Mouse (Mus musculus) embryonic facial prominence, embryonic 11.5 days (tissue): ENCODE results near the gene Hrnr. TPM values are rescaled to one million over a fixed set of nuclear protein-coding genes. Genes with fewer than 3 reads are reported as not detected.

Experiments used
- ATAC-seq: fragments of 200-750 bp; cut with Nextera tagmentation; replicated peaks from 2 replicates; pipeline ENCODE4 v1.8.0; 2017; ENCODE audit warnings: low read depth; ENCODE audit not compliant: insufficient number of reproducible peaks, low FRiP score, low TSS enrichment
- DNase-seq: peaks from one replicate; pipeline ENCODE4 v3.0.0-alpha.2; 2015; ENCODE audit warnings: low spot score
- H3K27ac ChIP-seq: fragments of 300-500 bp; sonication (generic); replicated peaks from 2 replicates; pipeline ENCODE4 v1.5.1; 2014; ENCODE audit warnings: mild to moderate bottlenecking, low read depth, low read length, control low read depth
- H3K27me3 ChIP-seq: fragments of 300-500 bp; sonication (generic); 2 replicates; pipeline ENCODE4 v1.6.1; 2014; ENCODE audit warnings: mild to moderate bottlenecking, low read length, moderate library complexity, mixed read lengths; ENCODE audit not compliant: control insufficient read depth, insufficient read depth
- H3K36me3 ChIP-seq: fragments of 300-500 bp; sonication (generic); replicated peaks from 2 replicates; pipeline ENCODE4 v1.6.1; 2014; ENCODE audit warnings: low read depth, mild to moderate bottlenecking, low read length, moderate library complexity, mixed read lengths; ENCODE audit not compliant: control insufficient read depth, insufficient read depth
- H3K4me1 ChIP-seq: fragments of 300-500 bp; sonication (generic); 2 replicates; pipeline ENCODE4 v1.6.1; 2014; ENCODE audit warnings: low read length, mixed read lengths; ENCODE audit not compliant: control insufficient read depth, insufficient read depth
- H3K4me2 ChIP-seq: fragments of 300-500 bp; sonication (generic); 2 replicates; pipeline ENCODE4 v1.6.1; 2014; ENCODE audit warnings: low read depth, mild to moderate bottlenecking, control low read depth, low read length, moderate library complexity
- H3K4me3 ChIP-seq: fragments of 300-500 bp; sonication (generic); 2 replicates; pipeline ENCODE4 v1.5.1; 2014; ENCODE audit warnings: low read depth, low read length, control low read depth
- H3K9ac ChIP-seq: fragments of 300-500 bp; sonication (generic); replicated peaks from 2 replicates; pipeline ENCODE4 v1.6.1; 2014; ENCODE audit warnings: mild to moderate bottlenecking, control low read depth, low read length
- H3K9me3 ChIP-seq: fragments of 300-500 bp; sonication (generic); replicated peaks from 2 replicates; pipeline ENCODE4 v1.6.1; 2016; ENCODE audit warnings: mild to moderate bottlenecking, low read length, inconsistent platforms, mixed read lengths; ENCODE audit not compliant: control insufficient read depth
- WGBS: fragments of 180-500 bp; shearing (Covaris S2); extraction: QIAGEN DNeasy Blood & Tissue Kit; methylation state at CpG from one replicate; pipeline ENCODE4 v1.1.7; 2014; 5-methylcytosine and 5-hydroxymethylcytosine counted together
- polyA plus RNA-seq: library from polyadenylated mRNA; unstranded; fragments of >200 nt; fragmentation: Nextera tagmentation; extraction: Ambion mirVana; gene quantifications from 2 replicates; pipeline ENCODE4 v1.2.1, GENCODE M21; 2014

The Hrnr gene
- polyA plus RNA-seq: not detected in 2 replicates

DNA sequence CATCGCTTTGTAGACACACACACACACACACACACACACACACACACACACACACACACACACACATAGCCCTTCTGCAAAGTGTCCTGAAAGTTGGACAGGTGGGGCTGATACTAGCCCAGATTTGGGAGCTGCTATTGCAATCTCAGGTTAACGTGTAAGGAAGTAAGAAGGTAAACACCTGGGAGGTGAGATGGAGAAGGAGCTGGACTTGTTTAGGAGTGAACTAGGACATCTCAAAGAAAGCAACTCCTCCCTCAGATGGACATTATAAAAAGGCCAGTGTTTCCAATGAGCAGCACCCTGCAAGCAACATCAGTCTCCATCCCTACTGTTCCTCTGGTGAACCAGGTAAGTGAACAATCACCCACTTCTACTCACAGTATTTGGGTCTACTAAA is at the start of gene Hrnr:
Hrnr (plus strand) TSS at position 301 of the 400 bp plus-strand sequence.
- Histone ChIP-seq H3K4me3 (no peak within 1 kb of the TSS), H3K36me3 (no peaks in the 10 kb centered on the region), H3K27me3 (no peaks in the 10 kb centered on the region), H3K9ac (no peak within 1 kb of the TSS), H3K9me3 (no peaks in the 10 kb centered on the region), H3K4me2 (no peak within 1 kb of the TSS), H3K27ac (no peak within 1 kb of the TSS), H3K4me1 (no peaks in the 10 kb centered on the region)
- ATAC-seq (no peak), DNase-seq (no peak)
- WGBS: 95% methylated on average over 2 of the region's 2 CpGs

DNA sequence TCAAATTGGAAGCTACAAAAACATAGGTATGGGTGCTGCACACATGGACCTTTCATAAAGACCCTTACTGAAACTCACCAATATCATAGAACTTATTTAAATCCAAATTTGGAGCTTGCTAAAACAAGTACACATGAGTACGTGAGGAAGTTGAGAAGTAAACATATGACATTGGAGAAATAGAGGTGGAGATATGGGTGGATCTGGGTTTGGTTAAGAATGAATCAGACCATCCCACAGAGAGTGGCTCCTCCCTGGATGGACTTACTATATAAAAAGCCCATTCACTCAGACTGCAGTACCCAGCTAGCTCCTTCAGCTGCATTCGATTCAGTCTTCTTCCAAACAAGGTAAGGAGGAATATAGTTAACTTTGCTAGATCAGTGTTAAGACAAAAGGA is 46.3 kb upstream of the Hrnr start, which contains the start of gene Flg:
Flg (plus strand) TSS at position 301 of the 400 bp plus-strand sequence.
- Histone ChIP-seq H3K9me3 (no peaks in the 10 kb centered on the region), H3K4me1 (no peaks in the 10 kb centered on the region), H3K27ac (no peak within 1 kb of the TSS), H3K9ac (no peak within 1 kb of the TSS), H3K4me2 (no peak within 1 kb of the TSS), H3K4me3 (no peak within 1 kb of the TSS), H3K36me3 (no peaks in the 10 kb centered on the region), H3K27me3 (no peaks in the 10 kb centered on the region)
- no peak for DNase-seq
- no peak for ATAC-seq
- WGBS: 88% methylated on average over 2 of the region's 2 CpGs

DNA sequence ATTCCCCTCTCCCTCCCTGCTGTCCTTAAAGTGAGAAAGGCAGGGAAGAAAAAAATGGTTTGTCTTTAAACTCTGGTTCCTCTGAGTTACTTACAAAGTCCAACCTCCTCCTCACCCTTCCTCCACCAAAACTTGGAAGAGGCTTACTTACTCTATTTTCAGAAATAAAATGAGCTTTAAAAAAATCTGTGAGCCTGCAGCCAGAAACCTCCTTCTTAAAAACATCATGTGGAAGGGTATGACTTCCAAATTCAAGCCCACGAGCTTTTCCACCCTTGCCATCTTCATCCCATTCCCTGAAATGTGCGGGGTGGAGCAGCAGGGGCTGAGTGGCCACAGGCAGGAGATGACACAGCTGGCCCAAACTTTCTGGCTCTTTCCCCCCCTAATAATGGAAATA is 22.0 kb upstream of the Hrnr start:
- no peak for ATAC-seq
- H3K9me3 ChIP-seq: no peaks in the 10 kb centered on the region
- no peak overlapping the region for H3K4me2 ChIP-seq
- no peak overlapping the region for H3K27ac ChIP-seq
- no peaks in the 10 kb centered on the region for H3K36me3 ChIP-seq
- no peaks in the 10 kb centered on the region for H3K27me3 ChIP-seq
- H3K4me1 ChIP-seq: no peaks in the 10 kb centered on the region
- H3K4me3 ChIP-seq: no peak overlapping the region
- no peak for DNase-seq
- 76% methylated on average over 2 of the region's 2 CpGs for WGBS
- no peak overlapping the region for H3K9ac ChIP-seq

DNA sequence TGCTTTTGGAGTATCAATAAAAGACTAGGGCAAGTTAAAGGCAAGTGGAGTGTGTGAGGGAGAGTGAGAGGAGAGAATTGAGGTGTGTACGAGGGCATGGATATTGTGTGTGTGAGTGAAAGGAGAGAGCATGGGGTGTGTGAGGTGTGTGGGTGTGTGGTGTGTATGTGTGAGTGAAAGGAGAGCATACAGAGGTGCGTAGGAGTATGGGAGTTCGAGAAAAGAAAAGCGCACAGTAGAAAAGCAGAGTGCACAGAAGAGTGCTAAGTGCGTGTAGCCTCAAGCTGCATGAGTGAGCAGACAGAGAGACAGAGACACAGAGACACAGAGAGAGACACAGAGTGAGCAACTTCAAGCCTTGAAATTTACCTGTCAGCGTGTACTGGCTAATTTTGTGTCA is 19.7 kb upstream of the Hrnr start:
- Histone ChIP-seq H3K4me3 (no peak overlapping the region), H3K9me3 (no peaks in the 10 kb centered on the region), H3K27me3 (no peaks in the 10 kb centered on the region), H3K4me1 (no peaks in the 10 kb centered on the region), H3K9ac (no peak overlapping the region), H3K36me3 (no peaks in the 10 kb centered on the region), H3K27ac (no peak overlapping the region), H3K4me2 (no peak overlapping the region)
- DNase-seq (no peak), ATAC-seq (no peak)
- WGBS: 89% methylated on average over 6 of the region's 6 CpGs

DNA sequence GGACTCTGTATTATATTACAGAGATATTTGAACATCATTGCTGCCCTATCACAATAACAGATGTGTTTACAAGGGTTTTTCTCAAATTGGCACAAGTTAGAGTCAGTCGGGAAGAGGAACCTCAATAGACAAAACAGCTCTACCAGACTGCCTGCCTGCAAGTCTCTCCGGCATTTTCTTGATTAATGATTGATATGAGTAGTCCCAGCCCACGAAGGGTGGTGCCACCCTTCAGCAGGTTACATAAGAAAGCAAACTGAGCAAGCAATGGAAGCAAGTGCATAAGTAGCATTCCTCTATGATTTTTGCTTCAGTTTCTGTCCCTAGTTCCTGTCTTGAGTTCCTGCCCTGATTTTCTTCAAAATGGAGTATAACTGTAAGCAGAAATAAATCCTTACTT is 17.7 kb upstream of the Hrnr start:
- no peak overlapping the region for H3K27ac ChIP-seq
- DNase-seq (no peak), ATAC-seq (no peak)
- no peaks in the 10 kb centered on the region for H3K36me3 ChIP-seq
- H3K27me3 ChIP-seq: no peaks in the 10 kb centered on the region
- no peak overlapping the region for H3K4me2 ChIP-seq
- H3K4me1 ChIP-seq: no peaks in the 10 kb centered on the region
- H3K9ac ChIP-seq: no peak overlapping the region
- no peaks in the 10 kb centered on the region for H3K9me3 ChIP-seq
- H3K4me3 ChIP-seq: no peak overlapping the region
- WGBS: 78% methylated on average over 3 of the region's 3 CpGs

DNA sequence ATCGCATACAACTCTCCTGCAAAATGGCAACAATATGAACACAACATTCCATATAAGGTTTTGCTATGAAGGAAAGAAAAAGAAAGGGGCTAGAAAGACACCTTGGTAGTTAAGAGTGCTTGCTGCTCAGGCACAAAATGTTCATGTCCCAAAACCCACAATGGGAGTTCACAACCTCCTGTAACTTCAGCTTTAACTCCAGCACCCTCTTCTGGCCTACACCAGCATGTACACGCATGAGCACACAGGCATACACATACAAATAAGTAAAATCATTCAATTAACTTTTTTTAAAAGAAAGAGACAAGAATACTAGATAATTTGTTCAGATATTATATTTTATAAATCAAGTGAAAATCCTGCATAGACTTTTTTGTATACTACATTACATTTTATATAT is 13.4 kb upstream of the Hrnr start:
- no peaks in the 10 kb centered on the region for H3K36me3 ChIP-seq
- ATAC-seq (no peak), DNase-seq (peak; percentile 1)
- H3K4me2 ChIP-seq: no peak overlapping the region
- H3K27ac ChIP-seq: no peak overlapping the region
- H3K9me3 ChIP-seq: no peaks in the 10 kb centered on the region
- no peaks in the 10 kb centered on the region for H3K27me3 ChIP-seq
- no peaks in the 10 kb centered on the region for H3K4me1 ChIP-seq
- H3K9ac ChIP-seq: no peak overlapping the region
- 71% methylated on average over 2 of the region's 2 CpGs for WGBS
- H3K4me3 ChIP-seq: no peak overlapping the region

DNA sequence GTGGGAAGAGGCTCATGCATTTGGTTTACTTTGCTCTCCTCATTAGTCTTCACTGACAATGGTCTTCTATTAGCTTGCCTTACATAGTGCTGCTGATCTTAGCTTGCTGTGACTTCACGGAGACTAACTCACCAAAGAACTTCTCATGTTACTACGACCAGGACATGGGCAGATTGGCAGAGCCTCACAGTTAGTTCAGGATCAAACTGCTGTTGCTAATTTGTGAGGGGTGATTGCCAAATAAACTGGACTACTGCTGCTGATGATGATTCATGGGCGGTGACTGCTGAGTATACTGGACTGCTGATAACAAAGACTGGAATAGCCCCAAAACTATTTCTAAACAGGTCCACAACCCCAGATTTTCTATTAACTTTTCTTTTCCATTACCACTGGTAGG is 8.2 kb upstream of the Hrnr start:
- Histone ChIP-seq H3K36me3 (no peaks in the 10 kb centered on the region), H3K27ac (no peak overlapping the region), H3K27me3 (no peaks in the 10 kb centered on the region), H3K4me2 (no peak overlapping the region), H3K9me3 (no peaks in the 10 kb centered on the region), H3K4me1 (no peaks in the 10 kb centered on the region), H3K9ac (no peak overlapping the region), H3K4me3 (no peak overlapping the region)
- DNase-seq (no peak), ATAC-seq (no peak)
- WGBS: 67% methylated on average over 3 of the region's 3 CpGs

DNA sequence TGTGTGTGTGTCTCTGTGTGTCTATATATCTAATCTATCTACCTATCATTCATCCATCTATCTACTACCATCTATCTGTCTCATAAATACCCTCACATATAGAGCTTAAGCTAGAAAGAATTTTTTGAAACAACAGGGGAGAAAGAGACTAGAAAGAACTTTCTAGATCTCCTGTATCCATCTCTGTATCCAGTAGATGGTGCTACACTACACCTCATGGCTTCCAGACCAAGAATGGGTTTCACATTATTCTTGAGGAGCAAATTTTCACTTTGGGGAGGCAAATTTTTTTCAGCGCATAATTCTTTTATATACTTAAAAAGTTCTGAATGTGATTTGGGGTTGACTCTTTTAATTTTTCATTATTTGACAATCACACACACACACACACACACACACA is 5.2 kb upstream of the Hrnr start:
- H3K4me1 ChIP-seq: no peaks in the 10 kb centered on the region
- H3K9me3 ChIP-seq: no peaks in the 10 kb centered on the region
- WGBS: 97% methylated on average over 1 of the region's 1 CpGs
- DNase-seq (no peak), ATAC-seq (no peak)
- H3K4me3 ChIP-seq: no peak overlapping the region
- no peaks in the 10 kb centered on the region for H3K27me3 ChIP-seq
- H3K9ac ChIP-seq: no peak overlapping the region
- no peaks in the 10 kb centered on the region for H3K36me3 ChIP-seq
- no peak overlapping the region for H3K27ac ChIP-seq
- no peak overlapping the region for H3K4me2 ChIP-seq
